Mouse (Mus musculus) CH12.LX (cell line): Measurements from ENCODE around the gene Tssk6. TPM values are rescaled to one million over a fixed set of nuclear protein-coding genes. Genes with fewer than 3 reads are reported as not detected.

Source experiments
- DNase-seq: peaks from one replicate; pipeline ENCODE4 v3.0.0-alpha.2; 2013; ENCODE audit errors: extremely low read depth
- H3K27ac ChIP-seq: 2 replicates; pipeline ENCODE4 v1.5.1; 2012; ENCODE audit warnings: low read depth, mild to moderate bottlenecking, control low read depth, moderate library complexity; ENCODE audit not compliant: insufficient read depth
- H3K27me3 ChIP-seq: replicated peaks from 2 replicates; pipeline ENCODE3; 2012; ENCODE audit warnings: inconsistent platforms
- H3K36me3 ChIP-seq, 2 experiments: replicated peaks in 1 of 2; 2 replicates each; pipeline versions ENCODE3 to v1.6.1; 2012; ENCODE audit warnings: inconsistent platforms in 1 of 2, low read length in 1 of 2, mild to moderate bottlenecking in 1 of 2, mixed read lengths in 1 of 2, moderate library complexity in 1 of 2; ENCODE audit not compliant: control insufficient read depth in 1 of 2, insufficient read depth in 1 of 2
- H3K4me1 ChIP-seq, 2 experiments: 2 replicates each; pipeline ENCODE4 v1.6.1; 2012; ENCODE audit warnings: inconsistent platforms in 1 of 2, moderate library complexity in 1 of 2; ENCODE audit not compliant: insufficient read depth in 2 of 2, control insufficient read depth in 1 of 2
- H3K4me2 ChIP-seq: 2 replicates; pipeline ENCODE4 v1.6.1; 2012; ENCODE audit warnings: low read depth, mild to moderate bottlenecking, control low read depth; ENCODE audit not compliant: poor library complexity, insufficient read depth, severe bottlenecking
- H3K4me3 ChIP-seq, 3 experiments: fragments of 150-350 bp in 1 of 3; sonication (generic) in 1 of 3; replicated peaks in 1 of 3; 2 replicates each; pipeline versions ENCODE3 to v1.5.1; 2011 to 2012; ENCODE audit warnings: low read depth in 2 of 3, low read length in 2 of 3, mild to moderate bottlenecking in 2 of 3, moderate library complexity in 2 of 3, control low read depth in 1 of 3, improper control_type of control experiment in 1 of 3, inconsistent platforms in 1 of 3, mixed read lengths in 1 of 3; ENCODE audit not compliant: poor library complexity in 1 of 3
- H3K79me2 ChIP-seq: replicated peaks from 2 replicates; pipeline ENCODE4 v1.6.1; 2012; ENCODE audit warnings: mild to moderate bottlenecking, moderate library complexity; ENCODE audit not compliant: control insufficient read depth, poor library complexity, insufficient read depth, severe bottlenecking; ENCODE audit errors: extremely low read depth
- H3K9ac ChIP-seq: 2 replicates; pipeline ENCODE4 v1.6.1; 2012; ENCODE audit warnings: low read depth, mild to moderate bottlenecking, control low read depth, moderate library complexity; ENCODE audit not compliant: insufficient read depth
- H3K9me3 ChIP-seq: replicated peaks from 2 replicates; pipeline ENCODE3; 2012; ENCODE audit warnings: low read length, inconsistent platforms, mixed read lengths
- BHLHE40 ChIP-seq: IDR thresholded peaks from 2 replicates; pipeline ENCODE4 v1.6.1; 2011; ENCODE audit warnings: mild to moderate bottlenecking, low read depth, low read length, improper control_type of control experiment
- CHD1 ChIP-seq: IDR thresholded peaks from 2 replicates; pipeline ENCODE4 v1.6.1; 2012; ENCODE audit warnings: low read depth, low read length, improper control_type of control experiment, inconsistent platforms
- CHD2 ChIP-seq: IDR thresholded peaks from 2 replicates; pipeline ENCODE4 v1.6.1; 2011; ENCODE audit warnings: low read length, improper control_type of control experiment
- CTCF ChIP-seq, 2 experiments: IDR thresholded peaks in 1 of 2; conservative IDR thresholded peaks in 1 of 2; 2 replicates each; pipeline ENCODE4 v1.5.1; 2011 to 2012; ENCODE audit warnings: low read depth in 2 of 2, low read length in 2 of 2, improper control_type of control experiment in 1 of 2, inconsistent platforms in 1 of 2, mild to moderate bottlenecking in 1 of 2, moderate library complexity in 1 of 2
- E2F4 ChIP-seq: IDR thresholded peaks from 2 replicates; pipeline ENCODE4 v1.6.1; 2011; ENCODE audit warnings: low read depth, low read length, improper control_type of control experiment; ENCODE audit not compliant: insufficient replicate concordance
- ELF1 ChIP-seq: IDR thresholded peaks from 2 replicates; pipeline ENCODE4 v1.6.1; 2014; ENCODE audit warnings: low read depth, mild to moderate bottlenecking, inconsistent platforms, low read length, improper control_type of control experiment
- EP300 ChIP-seq: IDR thresholded peaks from 2 replicates; pipeline ENCODE4 v1.6.1; 2011; ENCODE audit warnings: low read length, improper control_type of control experiment
- ETS1 ChIP-seq: conservative IDR thresholded peaks from 2 replicates; pipeline ENCODE4 v1.6.1; 2012; ENCODE audit warnings: low read depth, mild to moderate bottlenecking, inconsistent platforms, low read length, improper control_type of control experiment, moderate library complexity
- GABPA ChIP-seq: IDR thresholded peaks from 2 replicates; pipeline ENCODE4 v1.6.1; 2012; ENCODE audit warnings: low read depth, low read length, improper control_type of control experiment, inconsistent platforms; ENCODE audit not compliant: insufficient replicate concordance
- HCFC1 ChIP-seq: IDR thresholded peaks from 2 replicates; pipeline ENCODE4 v1.6.1; 2012; ENCODE audit warnings: low read depth, mild to moderate bottlenecking, inconsistent platforms, low read length, improper control_type of control experiment
- IRF4 ChIP-seq: IDR thresholded peaks from 2 replicates; pipeline ENCODE4 v1.6.1; 2014; ENCODE audit warnings: low read depth, mild to moderate bottlenecking, inconsistent platforms, low read length, improper control_type of control experiment
- JUN ChIP-seq: IDR thresholded peaks from 2 replicates; pipeline ENCODE4 v1.6.1; 2011; ENCODE audit warnings: low read depth, mild to moderate bottlenecking, low read length, improper control_type of control experiment, moderate library complexity; ENCODE audit not compliant: insufficient read depth
- JUND ChIP-seq: conservative IDR thresholded peaks from 2 replicates; pipeline ENCODE4 v1.6.1; 2011; ENCODE audit warnings: low read depth, low read length, improper control_type of control experiment
- KAT2A ChIP-seq: IDR thresholded peaks from 2 replicates; pipeline ENCODE4 v1.6.1; 2012; ENCODE audit warnings: low read length, improper control_type of control experiment, inconsistent platforms; ENCODE audit not compliant: insufficient replicate concordance
- MAFK ChIP-seq: IDR thresholded peaks from 2 replicates; pipeline ENCODE4 v1.6.1; 2011; ENCODE audit warnings: low read length, improper control_type of control experiment; ENCODE audit not compliant: insufficient replicate concordance
- MAX ChIP-seq: IDR thresholded peaks from 2 replicates; pipeline ENCODE4 v1.6.1; 2011; ENCODE audit warnings: low read length, improper control_type of control experiment
- MAZ ChIP-seq: IDR thresholded peaks from 2 replicates; pipeline ENCODE4 v1.6.1; 2012; ENCODE audit warnings: low read depth, mild to moderate bottlenecking, inconsistent platforms, low read length, improper control_type of control experiment, moderate library complexity
- MEF2A ChIP-seq: IDR thresholded peaks from 2 replicates; pipeline ENCODE4 v1.6.1; 2014; ENCODE audit warnings: low read depth, mild to moderate bottlenecking, inconsistent platforms, low read length, improper control_type of control experiment, borderline replicate concordance
- MXI1 ChIP-seq: IDR thresholded peaks from 2 replicates; pipeline ENCODE4 v1.6.1; 2011; ENCODE audit warnings: mild to moderate bottlenecking, low read depth, low read length, improper control_type of control experiment
- MYC ChIP-seq: IDR thresholded peaks from 2 replicates; pipeline ENCODE4 v1.6.1; 2011; ENCODE audit warnings: low read depth, mild to moderate bottlenecking, improper control_type of control experiment, low read length
- NELFE ChIP-seq: IDR thresholded peaks from 2 replicates; pipeline ENCODE4 v1.6.1; 2011; ENCODE audit warnings: low read depth, low read length, improper control_type of control experiment
- NRF1 ChIP-seq: IDR thresholded peaks from 2 replicates; pipeline ENCODE4 v1.6.1; 2014; ENCODE audit warnings: low read depth, mild to moderate bottlenecking, inconsistent platforms, low read length, improper control_type of control experiment, moderate library complexity
- PAX5 ChIP-seq: IDR thresholded peaks from 2 replicates; pipeline ENCODE4 v1.6.1; 2012; ENCODE audit warnings: low read length, inconsistent platforms, mixed read lengths
- POLR2A ChIP-seq: IDR thresholded peaks from 2 replicates; pipeline ENCODE4 v1.6.1; 2011; ENCODE audit warnings: low read depth, mild to moderate bottlenecking, improper control_type of control experiment, low read length
- POLR2AphosphoS2 ChIP-seq: IDR thresholded peaks from 2 replicates; pipeline ENCODE4 v1.6.1; 2011; ENCODE audit warnings: low read depth, low read length, improper control_type of control experiment
- RAD21 ChIP-seq: IDR thresholded peaks from 2 replicates; pipeline ENCODE4 v1.6.1; 2011; ENCODE audit warnings: low read depth, mild to moderate bottlenecking, low read length, improper control_type of control experiment, moderate library complexity
- RCOR1 ChIP-seq: conservative IDR thresholded peaks from 2 replicates; pipeline ENCODE4 v1.6.1; 2012; ENCODE audit warnings: low read depth, mild to moderate bottlenecking, inconsistent platforms, low read length, improper control_type of control experiment
- SIN3A ChIP-seq: IDR thresholded peaks from 2 replicates; pipeline ENCODE4 v1.6.1; 2012; ENCODE audit warnings: low read length, improper control_type of control experiment, inconsistent platforms
- SMC3 ChIP-seq: IDR thresholded peaks from 2 replicates; pipeline ENCODE4 v1.6.1; 2011; ENCODE audit warnings: low read depth, low read length, improper control_type of control experiment
- TBP ChIP-seq: conservative IDR thresholded peaks from 2 replicates; pipeline ENCODE4 v1.6.1; 2011; ENCODE audit warnings: low read depth, low read length, improper control_type of control experiment
- TCF12 ChIP-seq: IDR thresholded peaks from 2 replicates; pipeline ENCODE4 v1.6.1; 2014; ENCODE audit warnings: low read depth, mild to moderate bottlenecking, inconsistent platforms, low read length, improper control_type of control experiment
- UBTF ChIP-seq: IDR thresholded peaks from 2 replicates; pipeline ENCODE4 v1.6.1; 2012; ENCODE audit warnings: low read depth, mild to moderate bottlenecking, inconsistent platforms, low read length, improper control_type of control experiment, moderate library complexity
- USF1 ChIP-seq: IDR thresholded peaks from 2 replicates; pipeline ENCODE4 v1.6.1; 2014; ENCODE audit warnings: low read depth, mild to moderate bottlenecking, inconsistent platforms, low read length, improper control_type of control experiment
- USF2 ChIP-seq: conservative IDR thresholded peaks from 2 replicates; pipeline ENCODE4 v1.6.1; 2011; ENCODE audit warnings: low read depth, low read length, improper control_type of control experiment
- ZC3H11A ChIP-seq: IDR thresholded peaks from 2 replicates; pipeline ENCODE4 v1.6.1; 2012; ENCODE audit warnings: low read depth, mild to moderate bottlenecking, inconsistent platforms, low read length, improper control_type of control experiment
- ZKSCAN1 ChIP-seq: IDR thresholded peaks from 2 replicates; pipeline ENCODE4 v1.6.1; 2012; ENCODE audit warnings: low read depth, inconsistent platforms, low read length, improper control_type of control experiment, borderline replicate concordance
- ZMIZ1 ChIP-seq: IDR thresholded peaks from 2 replicates; pipeline ENCODE4 v1.6.1; 2012; ENCODE audit warnings: low read depth, mild to moderate bottlenecking, inconsistent platforms, low read length, improper control_type of control experiment
- ZNF384 ChIP-seq: IDR thresholded peaks from 2 replicates; pipeline ENCODE4 v1.6.1; 2012; ENCODE audit warnings: low read depth, low read length, improper control_type of control experiment, inconsistent platforms
- dilution Hi-C: fragments of 300-500 bp; cut with MboI; formaldehyde crosslinking; loops from 2 replicates; pipeline ENCODE4 v1.14.3; 2020; ENCODE audit warnings: low sequenced_read_pairs; ENCODE audit not compliant: extremely low pct_unique_long_range_greater_than_20kb, extremely low pct_ligation_motif_present
- in situ Hi-C: fragments of 300-500 bp; cut with MboI; formaldehyde crosslinking; loops from 3 replicates; pipeline ENCODE4 v1.14.3; 2019; ENCODE audit warnings: low sequenced_read_pairs, low pct_ligation_motif_present, low pct_unique_long_range_greater_than_20kb, mixed read lengths
- polyA plus RNA-seq: library from polyadenylated mRNA; unstranded; fragments of >175 nt; gene quantifications from 2 replicates; pipeline ENCODE4 v1.2.1, GENCODE M21; 2012; ENCODE audit warnings: low read depth; ENCODE audit not compliant: insufficient read length
- total RNA-seq, 2 experiments: library from RNA; depleted of rRNA; stranded (reverse); fragments of 300-350 nt in 1 of 2; fragments of >200 nt in 1 of 2; gene quantifications; 2 replicates each; pipeline ENCODE4 v1.2.3; 2012 to 2014

The Tssk6 gene
- total and polyA plus RNA-seq, 3 experiments: 0.44 to 1.8 (median 1.7) TPM

- Histone ChIP-seq H3K4me3 (no peak overlapping the region), H3K27ac (no peak overlapping the region), H3K4me2 (no peak overlapping the region; the same call in 1 of the 2 replicates), H3K9me3 (no peaks in the 10 kb centered on the region), H3K36me3 (peaks cover 43 to 89% of the 10 kb centered on the region in 2 experiments), H3K27me3 (no peaks in the 10 kb centered on the region), H3K4me1 (peaks cover 18 to 52% of the 10 kb centered on the region in 2 experiments), H3K9ac (no peak overlapping the region), H3K79me2 (peaks cover 47% of the 10 kb centered on the region)
- in situ Hi-C loops: no loop called here
- no peak for TF ChIP-seq USF1
- no peak for TF ChIP-seq CTCF (conservative IDR thresholded peaks at IDR 0.05 in 1 of 2, IDR thresholded peaks at IDR 0.05 in 1 of 2; ENCODE audit: low read depth in 2 of 2, low read length in 2 of 2)
- TF ChIP-seq MAZ: no peak
- peak; percentile 99 for TF ChIP-seq UBTF
- TF ChIP-seq KAT2A: no peak
- no peak; the same call in 1 of the 2 replicates for TF ChIP-seq ETS1
- TF ChIP-seq ZMIZ1: no peak
- TF ChIP-seq HCFC1: no peak
- TF ChIP-seq MAFK: no peak
- TF ChIP-seq MYC: no peak
- TF ChIP-seq NRF1: peak; percentile 14; the same call in 1 of the 2 replicates
- no peak for TF ChIP-seq ELF1
- no peak for TF ChIP-seq JUN
- no peak for TF ChIP-seq ZNF384
- TF ChIP-seq TCF12: no peak
- peak; percentile 13; the same call in 1 of the 2 replicates for TF ChIP-seq IRF4
- TF ChIP-seq PAX5: no peak
- TF ChIP-seq E2F4: no peak
- no peak for TF ChIP-seq CHD2
- TF ChIP-seq RCOR1: no peak
- TF ChIP-seq NELFE: no peak
- no peak for TF ChIP-seq USF2
- no peak for TF ChIP-seq SIN3A
- no peak for TF ChIP-seq BHLHE40
- TF ChIP-seq MXI1: no peak
- peak; percentile 96 for TF ChIP-seq TBP
- TF ChIP-seq MEF2A: no peak
- TF ChIP-seq EP300: no peak
- TF ChIP-seq ZC3H11A: no peak
- no peak for TF ChIP-seq POLR2AphosphoS2
- TF ChIP-seq CHD1: no peak
- TF ChIP-seq RAD21: no peak
- TF ChIP-seq SMC3: no peak
- TF ChIP-seq MAX: no peak
- 0 out of 2 replicates have a peak, but pooled peaks have one; percentile 25 for TF ChIP-seq POLR2A
- TF ChIP-seq JUND: no peak
- TF ChIP-seq GABPA: no peak
- no peak for TF ChIP-seq ZKSCAN1
- no peak for DNase-seq
- dilution Hi-C loops: no loop called here
Measured at GRCm38 (mm10) chr8:69895772-69896451, 6.1 kb upstream of the Tssk6 start.
